Mouse (Mus musculus): ENCODE data around the gene Elk3. TPM values are rescaled to one million over a fixed set of nuclear protein-coding genes. Genes with fewer than 3 reads are reported as not detected.

The Elk3 gene
- polyA plus RNA-seq, 1 experiment: 37.4 TPM

DNA sequence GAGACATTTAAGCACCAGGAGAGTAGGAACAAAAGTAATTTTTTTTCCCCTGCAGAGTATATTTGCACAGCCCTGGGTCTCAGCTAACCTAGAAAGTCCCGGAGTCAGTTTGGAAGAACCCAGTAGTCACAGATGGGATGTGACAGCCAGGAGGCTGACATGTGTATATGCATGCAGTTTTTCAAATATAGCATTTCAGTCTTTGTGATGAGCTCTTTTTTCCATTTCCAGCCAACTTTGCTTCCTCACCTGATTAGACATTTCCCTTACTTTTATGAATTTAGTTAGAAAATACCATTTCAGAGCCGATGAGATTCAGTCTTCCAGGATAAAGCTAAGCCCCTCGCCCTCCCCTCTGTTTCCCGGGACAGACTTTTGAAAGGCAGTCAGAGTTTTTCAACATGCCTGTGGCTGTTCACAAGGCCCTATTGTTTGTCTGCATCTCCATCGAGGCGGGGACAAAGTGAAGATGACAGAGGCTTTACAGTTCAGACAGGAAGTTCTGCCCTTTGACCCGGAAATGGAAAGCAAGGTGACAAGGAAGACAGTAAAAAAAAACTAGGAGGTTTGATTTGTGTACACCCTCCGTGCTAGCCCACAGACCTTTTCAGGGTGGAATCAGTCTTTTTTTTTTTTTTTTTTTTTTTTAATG is 44.5 kb upstream of the Elk3 start:
- TF ChIP-seq POLR2A (IDR thresholded peaks at IDR 0.05; ENCODE audit: low read depth, low read length) (no peak), CTCF (IDR thresholded peaks at IDR 0.05; ENCODE audit: extremely low read depth, insufficient read depth, insufficient read length, insufficient replicate concordance) (no peak)
- H3K36me3 ChIP-seq (ENCODE audit: control insufficient read depth, insufficient read depth, low read length): no peaks in the 10 kb centered on the region
- DNase-seq (ENCODE audit: low read depth in 1 of 2, low spot score in 2 of 2): no peak
- H3K4me1 ChIP-seq (ENCODE audit: control insufficient read depth, insufficient read depth, insufficient read length): peaks cover 28% of the 10 kb centered on the region; the same call in 1 of the 2 replicates
- 74% methylated on average over 8 of the region's 8 CpGs for WGBS
- H3K27ac ChIP-seq (ENCODE audit: insufficient read depth, low read length): peak overlapping the region; percentile 78
- H3K4me3 ChIP-seq (ENCODE audit: extremely low read depth, insufficient read depth, insufficient read length): no peak overlapping the region
- no peaks in the 10 kb centered on the region for H3K27me3 ChIP-seq (ENCODE audit: control insufficient read depth, insufficient read depth, low read length)

DNA sequence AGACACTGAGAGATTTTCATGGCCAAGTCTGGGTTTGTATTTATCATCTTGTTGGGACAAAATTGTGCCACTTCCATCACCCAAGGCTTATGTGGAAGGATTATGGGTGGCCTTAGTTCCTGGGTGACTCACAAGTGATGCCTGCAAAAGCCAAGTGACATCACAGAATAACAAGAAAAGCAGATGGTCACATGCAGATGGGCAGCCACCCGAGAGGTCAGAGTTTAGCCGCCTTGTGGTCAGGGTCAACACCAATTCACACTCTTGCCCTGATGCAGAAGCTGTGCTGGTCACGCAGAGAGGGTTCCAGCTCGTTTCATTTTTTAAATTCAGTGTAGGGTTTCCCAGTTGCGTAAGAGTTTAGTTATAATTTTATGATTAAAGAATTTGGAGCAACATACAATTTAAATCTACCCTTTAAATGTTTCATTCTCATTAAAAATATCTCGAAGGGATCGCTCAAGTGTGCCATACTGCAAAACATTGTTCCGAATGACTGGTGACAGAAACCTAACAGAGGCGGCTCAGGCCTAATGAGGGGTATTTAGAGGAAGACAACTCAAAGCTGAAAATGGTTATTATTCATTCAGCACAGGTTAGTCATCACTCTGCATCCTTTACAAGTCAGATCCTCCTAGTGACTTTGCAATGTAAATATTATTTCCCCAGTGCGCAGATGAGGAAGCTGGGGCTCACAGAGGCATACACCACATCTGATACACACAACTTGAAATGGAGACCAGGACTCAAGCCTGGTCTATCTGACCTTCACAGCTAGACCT is 42.8 kb upstream of the Elk3 start:
- Histone ChIP-seq H3K4me1 (ENCODE audit: control insufficient read depth, insufficient read depth, insufficient read length) (peaks cover 23% of the 10 kb centered on the region; the same call in 1 of the 2 replicates), H3K27me3 (ENCODE audit: control insufficient read depth, insufficient read depth, low read length) (no peaks in the 10 kb centered on the region), H3K27ac (ENCODE audit: insufficient read depth, low read length) (peak overlapping the region; percentile 83), H3K4me3 (ENCODE audit: extremely low read depth, insufficient read depth, insufficient read length) (no peak overlapping the region), H3K36me3 (ENCODE audit: control insufficient read depth, insufficient read depth, low read length) (no peaks in the 10 kb centered on the region)
- DNase-seq (ENCODE audit: low read depth in 1 of 2, low spot score in 2 of 2): peak; percentile 33 to 57
- TF ChIP-seq CTCF (IDR thresholded peaks at IDR 0.05; ENCODE audit: extremely low read depth, insufficient read depth, insufficient read length, insufficient replicate concordance): no peak
- no peak for TF ChIP-seq POLR2A (IDR thresholded peaks at IDR 0.05; ENCODE audit: low read depth, low read length)
- WGBS: 47% methylated on average over 10 of the region's 10 CpGs

DNA sequence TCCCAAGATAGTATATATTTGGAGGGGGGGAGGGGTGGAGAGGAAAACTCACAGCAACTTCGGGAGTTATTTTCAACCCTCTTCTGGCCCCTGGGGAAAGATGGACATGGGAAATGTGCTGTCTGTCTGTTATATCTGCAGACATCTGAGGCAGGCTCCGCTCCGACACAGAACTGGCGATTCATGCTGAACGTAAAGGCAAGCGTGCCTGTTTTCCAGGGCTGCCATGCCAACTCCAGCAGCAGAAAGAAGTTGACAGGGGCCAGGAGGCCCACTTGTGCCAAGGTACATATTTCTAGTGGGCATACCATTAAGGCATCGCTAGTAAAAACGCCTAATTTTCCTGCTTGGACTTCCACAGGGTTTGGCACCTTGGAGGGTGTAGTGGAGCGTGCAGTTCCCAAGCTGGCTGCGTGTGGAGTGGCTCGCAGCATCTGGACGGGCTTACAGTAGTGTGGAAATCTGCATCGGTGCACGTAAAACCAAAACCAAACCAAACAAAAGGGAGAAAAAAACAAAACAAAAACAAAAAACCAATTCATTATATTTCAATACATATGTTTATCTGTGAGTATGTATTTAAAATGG is 37.1 kb upstream of the Elk3 start:
- Histone ChIP-seq H3K27ac (ENCODE audit: insufficient read depth, low read length) (no peak overlapping the region), H3K27me3 (ENCODE audit: control insufficient read depth, insufficient read depth, low read length) (no peaks in the 10 kb centered on the region), H3K4me1 (ENCODE audit: control insufficient read depth, insufficient read depth, insufficient read length) (peaks cover 4% of the 10 kb centered on the region; the same call in 1 of the 2 replicates), H3K36me3 (ENCODE audit: control insufficient read depth, insufficient read depth, low read length) (no peaks in the 10 kb centered on the region), H3K4me3 (ENCODE audit: extremely low read depth, insufficient read depth, insufficient read length) (no peak overlapping the region)
- DNase-seq (ENCODE audit: low read depth in 1 of 2, low spot score in 2 of 2): no peak
- TF ChIP-seq POLR2A (IDR thresholded peaks at IDR 0.05; ENCODE audit: low read depth, low read length) (no peak), CTCF (IDR thresholded peaks at IDR 0.05; ENCODE audit: extremely low read depth, insufficient read depth, insufficient read length, insufficient replicate concordance) (no peak)
- 75% methylated on average over 14 of the region's 14 CpGs for WGBS

DNA sequence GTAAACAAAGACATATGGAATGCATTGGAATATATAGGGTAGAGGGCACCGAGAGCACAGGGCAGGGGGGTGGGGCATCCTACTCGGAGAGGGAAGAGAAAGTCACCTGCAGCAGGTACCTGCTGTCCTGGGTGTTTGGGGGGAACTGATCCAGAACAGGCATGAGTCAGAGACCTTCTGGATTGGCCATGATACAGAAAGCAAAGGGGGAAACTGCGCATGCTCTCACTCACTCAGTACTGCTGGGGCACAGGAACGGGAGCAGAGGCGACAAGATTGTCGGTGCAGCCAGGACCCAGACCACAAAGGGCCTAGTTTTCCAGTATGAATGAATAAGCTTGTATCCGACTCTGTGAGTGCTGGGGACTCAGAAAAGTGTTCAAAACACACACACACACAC is 36.5 kb upstream of the Elk3 start:
- Histone ChIP-seq H3K4me3 (ENCODE audit: extremely low read depth, insufficient read depth, insufficient read length) (no peak overlapping the region), H3K27ac (ENCODE audit: insufficient read depth, low read length) (no peak overlapping the region), H3K27me3 (ENCODE audit: control insufficient read depth, insufficient read depth, low read length) (no peaks in the 10 kb centered on the region), H3K36me3 (ENCODE audit: control insufficient read depth, insufficient read depth, low read length) (no peaks in the 10 kb centered on the region), H3K4me1 (ENCODE audit: control insufficient read depth, insufficient read depth, insufficient read length) (peaks cover 4% of the 10 kb centered on the region; the same call in 1 of the 2 replicates)
- TF ChIP-seq POLR2A (IDR thresholded peaks at IDR 0.05; ENCODE audit: low read depth, low read length) (no peak), CTCF (IDR thresholded peaks at IDR 0.05; ENCODE audit: extremely low read depth, insufficient read depth, insufficient read length, insufficient replicate concordance) (no peak)
- WGBS: 57% methylated on average over 7 of the region's 7 CpGs
- no peak for DNase-seq (ENCODE audit: low read depth in 1 of 2, low spot score in 2 of 2)

DNA sequence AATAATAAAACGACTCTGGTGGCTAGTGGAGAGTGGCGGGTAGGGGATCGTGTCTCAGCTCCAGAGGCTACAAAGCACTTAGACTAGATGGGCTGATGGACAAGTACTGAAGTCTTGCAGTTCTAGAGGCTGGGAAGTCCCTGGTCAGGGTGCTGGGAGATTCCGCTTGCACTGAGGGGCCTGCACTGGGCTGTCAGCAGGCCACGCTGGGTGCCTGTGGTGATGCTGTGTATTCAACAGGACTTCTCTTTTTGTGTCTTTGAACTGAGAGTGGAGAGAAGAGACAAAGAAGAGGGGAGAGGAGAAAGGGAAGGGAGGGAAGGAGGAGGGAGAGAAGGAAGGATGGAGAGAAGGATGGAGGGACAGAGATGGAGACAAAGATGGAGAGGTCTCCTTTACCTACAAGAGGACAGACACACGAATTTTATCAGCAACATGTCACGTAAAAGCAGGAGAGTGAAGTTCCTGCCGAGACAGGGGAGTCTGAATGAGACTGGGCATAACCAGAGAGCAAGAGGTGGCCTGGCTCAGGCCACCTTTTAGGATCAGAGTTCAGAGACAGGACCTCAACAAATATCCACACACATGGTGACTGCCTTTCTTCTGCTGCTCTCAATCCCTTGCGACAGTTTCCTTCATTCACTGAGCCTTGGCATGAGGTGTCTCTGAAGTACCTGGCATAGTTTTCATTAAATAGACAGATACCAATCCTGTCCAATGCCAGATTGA is 35.4 kb upstream of the Elk3 start:
- Histone ChIP-seq H3K27ac (ENCODE audit: insufficient read depth, low read length) (no peak overlapping the region), H3K4me3 (ENCODE audit: extremely low read depth, insufficient read depth, insufficient read length) (no peak overlapping the region), H3K36me3 (ENCODE audit: control insufficient read depth, insufficient read depth, low read length) (no peaks in the 10 kb centered on the region), H3K27me3 (ENCODE audit: control insufficient read depth, insufficient read depth, low read length) (no peaks in the 10 kb centered on the region), H3K4me1 (ENCODE audit: control insufficient read depth, insufficient read depth, insufficient read length) (peaks cover 4% of the 10 kb centered on the region; the same call in 1 of the 2 replicates)
- DNase-seq (ENCODE audit: low read depth in 1 of 2, low spot score in 2 of 2): no peak
- 77% methylated on average over 9 of the region's 9 CpGs for WGBS
- TF ChIP-seq CTCF (IDR thresholded peaks at IDR 0.05; ENCODE audit: extremely low read depth, insufficient read depth, insufficient read length, insufficient replicate concordance) (no peak), POLR2A (IDR thresholded peaks at IDR 0.05; ENCODE audit: low read depth, low read length) (no peak)

DNA sequence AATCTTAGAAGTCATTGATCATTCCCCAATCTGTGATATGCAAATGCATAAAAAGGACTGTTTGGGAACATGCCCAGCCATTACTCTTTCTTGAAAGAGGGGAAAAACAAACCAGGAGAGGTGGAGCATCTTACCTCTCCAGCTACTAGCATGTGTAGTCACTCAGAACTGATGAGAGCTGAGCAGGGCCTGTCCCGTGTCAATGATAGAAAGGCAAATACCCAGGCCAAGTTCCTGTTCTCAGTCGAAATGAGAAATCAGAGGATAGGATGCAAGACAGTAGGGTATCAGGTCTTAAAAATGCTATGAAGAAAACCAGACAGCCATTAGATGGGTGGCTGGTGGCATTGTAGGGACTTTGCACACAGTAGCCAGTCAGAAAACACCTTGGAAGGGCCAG is 34.6 kb upstream of the Elk3 start:
- WGBS: 46% methylated on average over 2 of the region's 2 CpGs
- no peaks in the 10 kb centered on the region for H3K27me3 ChIP-seq (ENCODE audit: control insufficient read depth, insufficient read depth, low read length)
- peaks cover 4% of the 10 kb centered on the region; the same call in 1 of the 2 replicates for H3K4me1 ChIP-seq (ENCODE audit: control insufficient read depth, insufficient read depth, insufficient read length)
- H3K4me3 ChIP-seq (ENCODE audit: extremely low read depth, insufficient read depth, insufficient read length): no peak overlapping the region
- DNase-seq (ENCODE audit: low read depth in 1 of 2, low spot score in 2 of 2): no peak
- H3K27ac ChIP-seq (ENCODE audit: insufficient read depth, low read length): peak overlapping the region; percentile 63
- no peaks in the 10 kb centered on the region for H3K36me3 ChIP-seq (ENCODE audit: control insufficient read depth, insufficient read depth, low read length)
- TF ChIP-seq CTCF (IDR thresholded peaks at IDR 0.05; ENCODE audit: extremely low read depth, insufficient read depth, insufficient read length, insufficient replicate concordance) (no peak), POLR2A (IDR thresholded peaks at IDR 0.05; ENCODE audit: low read depth, low read length) (no peak)
